Comparison of ENCODE assay signal across 19 mouse cellular contexts in genomic region chr19:36518461-36518860, GRCm38 (mm10). TPM values are rescaled to one million over a fixed set of nuclear protein-coding genes. Genes with fewer than 3 reads are reported as not detected.
DNase-seq lines count a peak whose midpoint lies in the region; ATAC-seq and TF ChIP-seq lines count a peak whose summit lies in the region.
"Had no signal": no experiment of that assay in that cellular context is flagged by ENCODE, and none has a peak within 500 bp of the region (broad histone marks: within the 10 kb centered on the region; RNA-seq: fewer than 3 reads in every experiment).

No protein-coding gene starts in this region.

- H3K9ac ChIP-seq in kidney, postnatal 0 days (ENCODE audit: low read depth, low read length): no peak overlapping the region
- H3K9ac ChIP-seq in kidney, embryonic 14.5 days (ENCODE audit: low read depth, low read length): no peak overlapping the region
- H3K9ac ChIP-seq in liver, postnatal 0 days (replicated peaks): no peak overlapping the region
- H3K9ac ChIP-seq in liver, embryonic 11.5 days (ENCODE audit: low read depth, low read length): no peak overlapping the region
- no peak overlapping the region for H3K9ac ChIP-seq in neural tube, embryonic 14.5 days (replicated peaks; ENCODE audit: low read depth, low read length)
- H3K9ac ChIP-seq: hindbrain, embryonic 15.5 days; limb, embryonic 13.5 days; liver, embryonic 14.5 days; lung, embryonic 15.5 days; midbrain, embryonic 15.5 days had no signal

- H3K9me3 ChIP-seq in kidney, postnatal 0 days (replicated peaks; ENCODE audit: low read length): no peaks in the 10 kb centered on the region
- H3K9me3 ChIP-seq in kidney, embryonic 14.5 days (ENCODE audit: control insufficient read depth, low read length): no peaks in the 10 kb centered on the region
- H3K9me3 ChIP-seq in liver, postnatal 0 days (ENCODE audit: low read length): no peaks in the 10 kb centered on the region
- H3K9me3 ChIP-seq in liver, embryonic 11.5 days (ENCODE audit: control insufficient read depth, low read length): no peaks in the 10 kb centered on the region
- no peaks in the 10 kb centered on the region for H3K9me3 ChIP-seq in neural tube, embryonic 14.5 days (ENCODE audit: control insufficient read depth, low read length)
- H3K9me3 ChIP-seq: hindbrain, embryonic 15.5 days; limb, embryonic 13.5 days; lung, embryonic 15.5 days; midbrain, embryonic 15.5 days had no signal

- DNase-seq in kidney, postnatal 0 days (ENCODE audit: low spot score): peak; percentile 74
- no peak for DNase-seq in liver, postnatal 0 days
- DNase-seq in liver, embryonic 11.5 days (ENCODE audit: low spot score): no peak
- peak; percentile 31 for DNase-seq in brain, adult 2 months (ENCODE audit: low read depth, low spot score)
- DNase-seq: adrenal gland, postnatal 36 days; cerebellum, adult 9-10 months; kidney, postnatal 4 days; lung, postnatal 36 days had no signal

- H3K27ac ChIP-seq in kidney, postnatal 0 days: no peak overlapping the region
- no peak overlapping the region for H3K27ac ChIP-seq in kidney, embryonic 14.5 days (ENCODE audit: low read depth, low read length)
- H3K27ac ChIP-seq in liver, postnatal 0 days (ENCODE audit: low read depth): no peak overlapping the region
- no peak overlapping the region for H3K27ac ChIP-seq in liver, embryonic 11.5 days (ENCODE audit: low read depth, low read length)
- no peak overlapping the region for H3K27ac ChIP-seq in neural tube, embryonic 14.5 days (ENCODE audit: low read depth, low read length)
- H3K27ac ChIP-seq: hindbrain, embryonic 15.5 days; limb, embryonic 13.5 days; liver, embryonic 14.5 days; lung, embryonic 15.5 days; midbrain, embryonic 15.5 days; stomach, postnatal 0 days had no signal

- H3K4me1 ChIP-seq in kidney, postnatal 0 days (replicated peaks; ENCODE audit: insufficient read depth, low read length): no peaks in the 10 kb centered on the region
- H3K4me1 ChIP-seq in kidney, embryonic 14.5 days (ENCODE audit: control insufficient read depth, insufficient read depth, low read length): 0 out of 2 replicates have a peak, but pooled peaks cover 4% of the 10 kb centered on the region
- no peaks in the 10 kb centered on the region for H3K4me1 ChIP-seq in liver, postnatal 0 days (ENCODE audit: insufficient read depth)
- H3K4me1 ChIP-seq in liver, embryonic 11.5 days (replicated peaks; ENCODE audit: control insufficient read depth, insufficient read depth, low read length): 0 out of 2 replicates have a peak, but pooled peaks cover 2% of the 10 kb centered on the region
- no peaks in the 10 kb centered on the region; the same call in 1 of the 2 replicates for H3K4me1 ChIP-seq in neural tube, embryonic 14.5 days (ENCODE audit: control insufficient read depth, insufficient read depth, low read length)
- H3K4me1 ChIP-seq: limb, embryonic 13.5 days; lung, embryonic 15.5 days; midbrain, embryonic 15.5 days had no signal

- no peaks in the 10 kb centered on the region for H3K27me3 ChIP-seq in kidney, postnatal 0 days (ENCODE audit: insufficient read depth, low read length)
- no peaks in the 10 kb centered on the region for H3K27me3 ChIP-seq in kidney, embryonic 14.5 days (ENCODE audit: control insufficient read depth, insufficient read depth, low read length)
- no peaks in the 10 kb centered on the region for H3K27me3 ChIP-seq in liver, postnatal 0 days (ENCODE audit: insufficient read depth, low read length)
- H3K27me3 ChIP-seq in liver, embryonic 11.5 days (replicated peaks; ENCODE audit: control insufficient read depth, insufficient read depth, low read length): no peaks in the 10 kb centered on the region
- no peaks in the 10 kb centered on the region for H3K27me3 ChIP-seq in neural tube, embryonic 14.5 days (ENCODE audit: control insufficient read depth, insufficient read depth, low read length)
- H3K27me3 ChIP-seq: hindbrain, embryonic 15.5 days; limb, embryonic 13.5 days; lung, embryonic 15.5 days; midbrain, embryonic 15.5 days had no signal

- no peak for TF ChIP-seq CTCF in kidney, postnatal 0 days (IDR thresholded peaks at IDR 0.05; ENCODE audit: low read depth)
- TF ChIP-seq CTCF in liver, postnatal 0 days (IDR thresholded peaks at IDR 0.05; ENCODE audit: low read depth): no peak

- no peak for ATAC-seq in kidney, postnatal 0 days (replicated peaks; ENCODE audit: low FRiP score, low read depth)
- no peak for ATAC-seq in kidney, embryonic 14.5 days (ENCODE audit: low FRiP score, low TSS enrichment)
- no peak for ATAC-seq in liver, postnatal 0 days
- no peak for ATAC-seq in liver, embryonic 11.5 days (replicated peaks; ENCODE audit: low FRiP score)
- ATAC-seq in neural tube, embryonic 14.5 days (ENCODE audit: low read depth): 0 out of 2 replicates have a peak, but pooled peaks have one; percentile 58
- no peak for ATAC-seq in CD4-positive, CD25-positive, alpha-beta regulatory T cell, adult 4 months
- ATAC-seq: forebrain, embryonic 14.5 days; midbrain, embryonic 15.5 days; Patski had no signal

- TF ChIP-seq EP300 in liver, postnatal 0 days (IDR thresholded peaks at IDR 0.05; ENCODE audit: low read depth): peak; percentile 32; the same call in 1 of the 2 replicates

- 45% methylated on average over 2 of the region's 2 CpGs for WGBS in kidney, postnatal 0 days
- WGBS in kidney, embryonic 14.5 days: 53% methylated on average over 2 of the region's 2 CpGs
- whole genome bisulfite sequencing in liver, postnatal 0 days (ENCODE audit: insufficient replicate concordance): 45% methylated on average over 2 of the region's 2 CpGs
- WGBS in liver, embryonic 11.5 days: 53% methylated on average over 2 of the region's 2 CpGs
- WGBS in neural tube, embryonic 14.5 days: 18% methylated on average over 2 of the region's 2 CpGs

- H3K4me3 ChIP-seq in kidney, postnatal 0 days (replicated peaks; ENCODE audit: low read depth, low read length): no peak overlapping the region
- H3K4me3 ChIP-seq in kidney, embryonic 14.5 days (ENCODE audit: low read length): no peak overlapping the region
- no peak overlapping the region for H3K4me3 ChIP-seq in liver, postnatal 0 days (ENCODE audit: low read depth, low read length)
- no peak overlapping the region for H3K4me3 ChIP-seq in liver, embryonic 11.5 days (ENCODE audit: low read depth, low read length)
- H3K4me3 ChIP-seq in neural tube, embryonic 14.5 days (ENCODE audit: low read depth, low read length): no peak overlapping the region
- H3K4me3 ChIP-seq: hindbrain, embryonic 15.5 days; limb, embryonic 13.5 days; lung, embryonic 15.5 days; midbrain, embryonic 15.5 days had no signal

- H3K36me3 ChIP-seq in kidney, postnatal 0 days (ENCODE audit: insufficient read depth, low read length): no peaks in the 10 kb centered on the region
- no peaks in the 10 kb centered on the region for H3K36me3 ChIP-seq in kidney, embryonic 14.5 days (ENCODE audit: control insufficient read depth, insufficient read depth, low read length)
- no peaks in the 10 kb centered on the region for H3K36me3 ChIP-seq in liver, postnatal 0 days (replicated peaks; ENCODE audit: insufficient read depth, low read length)
- no peaks in the 10 kb centered on the region for H3K36me3 ChIP-seq in liver, embryonic 11.5 days (ENCODE audit: control insufficient read depth, insufficient read depth, low read length)
- no peaks in the 10 kb centered on the region for H3K36me3 ChIP-seq in neural tube, embryonic 14.5 days (ENCODE audit: control insufficient read depth, insufficient read depth, low read length)
- H3K36me3 ChIP-seq: hindbrain, embryonic 15.5 days; limb, embryonic 13.5 days; lung, embryonic 15.5 days; midbrain, embryonic 15.5 days had no signal

- H3K4me2 ChIP-seq in kidney, postnatal 0 days (ENCODE audit: low read length): no peak overlapping the region
- no peak overlapping the region for H3K4me2 ChIP-seq in kidney, embryonic 14.5 days (replicated peaks; ENCODE audit: low read depth, low read length)
- no peak overlapping the region for H3K4me2 ChIP-seq in liver, postnatal 0 days (ENCODE audit: low read depth, low read length)
- H3K4me2 ChIP-seq in liver, embryonic 11.5 days: no peak overlapping the region
- H3K4me2 ChIP-seq in neural tube, embryonic 14.5 days (ENCODE audit: low read depth, low read length): no peak overlapping the region
- H3K4me2 ChIP-seq: hindbrain, embryonic 15.5 days; limb, embryonic 13.5 days; lung, embryonic 15.5 days; midbrain, embryonic 15.5 days had no signal

RNA-seq across cellular contexts. Expression of gene Hectd2, which starts 36.0 kb away (rescaled TPM):
- 2.0 and 2.4 TPM in 2 replicates for polyA plus RNA-seq in kidney, postnatal 0 days (2015; fragmentation: Nextera tagmentation; extraction: Ambion mirVana)
- polyA plus RNA-seq in kidney, embryonic 14.5 days (2014; fragmentation: Nextera tagmentation; extraction: Ambion mirVana): 2.3 and 3.2 TPM in 2 replicates
- 0.69 and 1.00 TPM in 2 replicates for polyA plus RNA-seq in liver, postnatal 0 days (2015; fragmentation: Nextera tagmentation; extraction: Ambion mirVana)
- 1.3 TPM in 2 replicates for polyA plus RNA-seq in liver, embryonic 11.5 days (2014; fragmentation: Nextera tagmentation; extraction: Ambion mirVana)
- polyA plus RNA-seq in neural tube, embryonic 14.5 days (2014; fragmentation: Nextera tagmentation; extraction: Ambion mirVana): 13.8 and 16.8 TPM in 2 replicates
- 1 to 10 TPM; 1.2 to 1.5 TPM for polyA plus RNA-seq in CD4-positive, CD25-positive, alpha-beta regulatory T cell, adult 4 months (2017; shearing (Covaris generic))

Comparison
In these comparisons a context has a peak if more than half of its experiments do, and no peak if none do; other contexts are left out.
1. DNase-seq: peak in kidney, postnatal 0 days (single experiment) and brain, adult 2 months (single experiment); none in liver, postnatal 0 days (single experiment) and liver, embryonic 11.5 days (single experiment).